Mouse (Mus musculus): Measurements from ENCODE around the gene Gm49416. TPM values are rescaled to one million over a fixed set of nuclear protein-coding genes. Genes with fewer than 3 reads are reported as not detected.

Gene Gm49416
- total RNA-seq, 1 experiment = not detected

DNA sequence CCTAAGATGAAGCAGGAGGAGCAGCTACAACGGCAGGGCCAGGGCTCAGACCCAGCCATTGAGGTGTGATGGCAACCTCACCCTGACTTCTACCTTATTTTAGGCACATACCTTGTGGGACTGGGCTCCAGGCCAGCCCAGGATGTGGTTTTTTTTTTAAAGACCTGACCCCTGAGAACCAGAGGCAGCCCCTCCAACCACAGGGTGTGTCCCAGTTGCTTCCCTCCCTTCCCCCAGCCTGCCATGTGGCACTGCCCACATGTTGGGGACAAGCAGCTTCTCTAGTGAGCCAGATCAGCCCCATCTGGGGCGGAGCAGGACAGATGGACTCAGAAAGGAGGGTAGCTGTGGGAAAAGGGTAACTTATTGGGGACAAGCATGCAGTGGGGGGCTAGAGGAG is 38.0 kb downstream of the Gm49416 start:
- H3K36me3 ChIP-seq (ENCODE audit: control insufficient read depth, insufficient read depth, low read length, poor library complexity, severe bottlenecking) = no peaks in the 10 kb centered on the region; the same call in 1 of the 2 replicates
- no peak overlapping the region for H3K4me3 ChIP-seq (ENCODE audit: insufficient read depth in 1 of 2, low read depth in 1 of 2, low read length in 2 of 2, poor library complexity in 1 of 2, severe bottlenecking in 1 of 2)
- H3K9ac ChIP-seq (ENCODE audit: insufficient read depth, low read depth, low read length, poor library complexity, severe bottlenecking) = no peak overlapping the region
- peaks cover 0 to 8% of the 10 kb centered on the region in 2 experiments; a peak in 1 of 4 replicates for H3K4me1 ChIP-seq (ENCODE audit: control insufficient read depth in 2 of 2, insufficient read depth in 2 of 2, low read length in 2 of 2, poor library complexity in 1 of 2)
- no peak for TF ChIP-seq ZNF384 (IDR thresholded peaks at IDR 0.05; ENCODE audit: low read depth, low read length)
- no peak for TF ChIP-seq ZC3H11A (IDR thresholded peaks at IDR 0.05; ENCODE audit: borderline replicate concordance, low read depth, low read length)
- no peak for TF ChIP-seq HCFC1 (IDR thresholded peaks at IDR 0.05; ENCODE audit: borderline replicate concordance, insufficient read depth, low read length)
- TF ChIP-seq CHD2 (IDR thresholded peaks at IDR 0.05; ENCODE audit: low read depth, low read length) = no peak
- TF ChIP-seq MAFK (IDR thresholded peaks at IDR 0.05; ENCODE audit: insufficient read depth, low read depth, low read length) = no peak
- no peak for DNase-seq (ENCODE audit: low read depth, low spot score)
- in situ Hi-C loops (cut with MboI; ENCODE audit: low sequenced_read_pairs in 2 of 2, unreplicated experiment in 2 of 2) = no loop called here
- no peak overlapping the region for H3K27ac ChIP-seq (ENCODE audit: insufficient read depth, low read depth, low read length, poor library complexity, severe bottlenecking)
- H3K9me3 ChIP-seq (ENCODE audit: control insufficient read depth, insufficient read depth, low read depth, low read length) = no peaks in the 10 kb centered on the region

DNA sequence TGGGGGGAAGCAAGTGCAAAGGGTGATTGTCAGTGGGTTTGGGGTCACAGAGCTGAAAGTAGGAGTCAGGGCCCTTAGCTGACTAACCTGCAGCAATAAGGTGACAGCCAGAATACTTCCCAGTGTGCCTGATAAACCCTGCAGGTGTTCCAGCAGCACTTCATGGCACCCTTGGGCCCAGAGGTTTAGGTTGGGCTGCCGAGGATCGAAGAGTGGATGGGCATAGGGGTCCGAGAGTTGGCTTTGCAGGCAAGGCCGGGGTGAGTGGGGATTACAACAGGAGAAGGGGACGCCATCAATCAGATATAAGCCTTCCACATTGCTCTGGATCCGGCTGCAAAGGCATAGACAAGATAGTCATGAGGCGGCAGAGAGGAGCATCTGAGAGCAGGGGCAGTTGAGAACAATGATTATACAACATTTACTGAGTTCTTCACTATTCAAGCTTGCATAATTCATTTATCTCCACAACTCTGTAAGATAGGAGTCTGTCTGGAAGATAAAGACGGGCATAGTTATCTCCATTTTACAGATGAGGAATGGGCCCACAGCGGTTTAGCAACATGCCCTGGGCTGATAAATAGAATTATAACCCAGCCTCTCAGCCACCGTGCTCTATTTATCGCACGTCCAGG is 39.3 kb downstream of the Gm49416 start:
- H3K4me1 ChIP-seq (ENCODE audit: control insufficient read depth in 2 of 2, insufficient read depth in 2 of 2, low read length in 2 of 2, poor library complexity in 1 of 2) = peaks cover 0 to 8% of the 10 kb centered on the region in 2 experiments; a peak in 1 of 4 replicates
- in situ Hi-C loops (cut with MboI; ENCODE audit: low sequenced_read_pairs in 2 of 2, unreplicated experiment in 2 of 2) = no loop called here
- H3K9ac ChIP-seq (ENCODE audit: insufficient read depth, low read depth, low read length, poor library complexity, severe bottlenecking) = no peak overlapping the region
- no peaks in the 10 kb centered on the region; the same call in 1 of the 2 replicates for H3K36me3 ChIP-seq (ENCODE audit: control insufficient read depth, insufficient read depth, low read length, poor library complexity, severe bottlenecking)
- no peak for DNase-seq (ENCODE audit: low read depth, low spot score)
- no peak for TF ChIP-seq ZC3H11A (IDR thresholded peaks at IDR 0.05; ENCODE audit: borderline replicate concordance, low read depth, low read length)
- no peak for TF ChIP-seq HCFC1 (IDR thresholded peaks at IDR 0.05; ENCODE audit: borderline replicate concordance, insufficient read depth, low read length)
- TF ChIP-seq CHD2 (IDR thresholded peaks at IDR 0.05; ENCODE audit: low read depth, low read length) = no peak
- no peak for TF ChIP-seq ZNF384 (IDR thresholded peaks at IDR 0.05; ENCODE audit: low read depth, low read length)
- no peak for TF ChIP-seq MAFK (IDR thresholded peaks at IDR 0.05; ENCODE audit: insufficient read depth, low read depth, low read length)
- no peak overlapping the region for H3K27ac ChIP-seq (ENCODE audit: insufficient read depth, low read depth, low read length, poor library complexity, severe bottlenecking)
- H3K4me3 ChIP-seq (ENCODE audit: insufficient read depth in 1 of 2, low read depth in 1 of 2, low read length in 2 of 2, poor library complexity in 1 of 2, severe bottlenecking in 1 of 2) = no peak overlapping the region
- no peaks in the 10 kb centered on the region for H3K9me3 ChIP-seq (ENCODE audit: control insufficient read depth, insufficient read depth, low read depth, low read length)

GRCm38 (mm10) chr19:8928689-8929223 is 40.0 kb downstream of the Gm49416 start:
- TF ChIP-seq CHD2 (IDR thresholded peaks at IDR 0.05; ENCODE audit: low read depth, low read length) (no peak), HCFC1 (IDR thresholded peaks at IDR 0.05; ENCODE audit: borderline replicate concordance, insufficient read depth, low read length) (no peak), MAFK (IDR thresholded peaks at IDR 0.05; ENCODE audit: insufficient read depth, low read depth, low read length) (no peak), ZNF384 (IDR thresholded peaks at IDR 0.05; ENCODE audit: low read depth, low read length) (no peak), ZC3H11A (IDR thresholded peaks at IDR 0.05; ENCODE audit: borderline replicate concordance, low read depth, low read length) (no peak)

DNA sequence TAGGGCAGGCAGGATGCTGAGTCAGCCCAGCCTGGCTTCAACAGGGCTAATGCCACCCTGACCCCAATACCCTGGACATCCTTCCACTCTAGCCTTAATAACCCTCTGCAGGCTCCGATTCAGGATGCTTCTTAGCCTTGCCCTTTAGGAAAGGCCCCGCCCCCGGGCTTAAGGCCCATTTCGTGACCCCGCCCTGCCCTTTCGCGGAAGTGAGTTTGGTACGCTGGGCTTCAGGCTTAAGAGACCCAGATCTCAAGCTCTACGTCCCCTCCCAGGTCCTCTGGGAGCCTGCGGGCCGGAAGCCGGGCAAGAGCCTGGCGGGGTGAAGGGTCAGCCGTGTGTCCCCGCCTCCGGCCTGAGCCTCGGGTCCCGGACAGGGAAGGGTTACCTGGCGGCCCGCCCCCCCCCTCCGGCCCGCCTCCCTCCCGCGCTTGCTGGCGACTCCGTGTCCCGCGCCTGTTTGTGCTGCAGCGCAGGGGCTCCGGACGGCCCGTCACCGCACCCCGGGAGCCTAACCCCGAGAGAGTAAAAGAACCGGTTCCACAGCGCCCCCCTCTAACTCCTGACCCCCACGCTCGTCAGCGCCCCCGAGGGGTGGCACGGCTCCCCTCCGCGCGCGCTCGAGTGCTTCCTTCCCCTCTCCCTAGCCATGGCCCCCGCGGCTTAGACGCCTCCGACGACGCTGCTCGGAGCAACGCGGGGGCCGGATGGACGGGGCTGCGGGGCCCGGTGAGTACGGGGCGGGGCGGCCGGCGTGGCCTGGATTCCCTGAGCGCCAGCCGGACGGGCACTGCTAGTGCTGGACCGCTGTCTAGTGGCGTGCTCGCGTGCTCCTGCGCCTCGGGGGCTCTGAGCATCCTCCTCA is 40.7 kb downstream of the Gm49416 start, which contains the start of the genes Rom1 and Eml3:
Gene Rom1 (minus strand): TSS at position 133 of the 865 bp plus-strand sequence.
Gene Eml3 (plus strand): TSS at position 329 of the 865 bp plus-strand sequence.
- H3K4me1 ChIP-seq (ENCODE audit: control insufficient read depth in 2 of 2, insufficient read depth in 2 of 2, low read length in 2 of 2, poor library complexity in 1 of 2) = peaks cover 0 to 8% of the 10 kb centered on the region in 2 experiments; a peak in 1 of 4 replicates
- H3K9me3 ChIP-seq (ENCODE audit: control insufficient read depth, insufficient read depth, low read depth, low read length) = no peaks in the 10 kb centered on the region
- no peaks in the 10 kb centered on the region; the same call in 1 of the 2 replicates for H3K36me3 ChIP-seq (ENCODE audit: control insufficient read depth, insufficient read depth, low read length, poor library complexity, severe bottlenecking)
- in situ Hi-C loops (cut with MboI; ENCODE audit: low sequenced_read_pairs in 2 of 2, unreplicated experiment in 2 of 2) = no loop called here
- TF ChIP-seq ZNF384 (IDR thresholded peaks at IDR 0.05; ENCODE audit: low read depth, low read length) = no peak
- peak; percentile 63; the same call in 1 of the 2 replicates for TF ChIP-seq MAFK (IDR thresholded peaks at IDR 0.05; ENCODE audit: insufficient read depth, low read depth, low read length)
- peak; percentile 85 for DNase-seq (ENCODE audit: low read depth, low spot score)
- H3K9ac ChIP-seq (ENCODE audit: insufficient read depth, low read depth, low read length, poor library complexity, severe bottlenecking) = peak within 1 kb of the TSS; percentile 80
- no peak within 1 kb of the TSS; the same call in 1 of the 2 replicates for H3K27ac ChIP-seq (ENCODE audit: insufficient read depth, low read depth, low read length, poor library complexity, severe bottlenecking)
- peak within 1 kb of the TSS; percentile 83 to 85 for H3K4me3 ChIP-seq (ENCODE audit: insufficient read depth in 1 of 2, low read depth in 1 of 2, low read length in 2 of 2, poor library complexity in 1 of 2, severe bottlenecking in 1 of 2)

More at GRCm38 (mm10) chr19:8928689-8929223, 40.0 kb downstream of the Gm49416 start:
- in situ Hi-C loops (cut with MboI; ENCODE audit: low sequenced_read_pairs in 2 of 2, unreplicated experiment in 2 of 2) = no loop called here
- Histone ChIP-seq H3K36me3 (ENCODE audit: control insufficient read depth, insufficient read depth, low read length, poor library complexity, severe bottlenecking) (no peaks in the 10 kb centered on the region; the same call in 1 of the 2 replicates), H3K4me3 (ENCODE audit: insufficient read depth in 1 of 2, low read depth in 1 of 2, low read length in 2 of 2, poor library complexity in 1 of 2, severe bottlenecking in 1 of 2) (peak overlapping the region; percentile 83 to 85), H3K27ac (ENCODE audit: insufficient read depth, low read depth, low read length, poor library complexity, severe bottlenecking) (no peak overlapping the region; the same call in 1 of the 2 replicates), H3K9ac (ENCODE audit: insufficient read depth, low read depth, low read length, poor library complexity, severe bottlenecking) (peak overlapping the region; percentile 45; the same call in 1 of the 2 replicates), H3K4me1 (ENCODE audit: control insufficient read depth in 2 of 2, insufficient read depth in 2 of 2, low read length in 2 of 2, poor library complexity in 1 of 2) (peaks cover 0 to 8% of the 10 kb centered on the region in 2 experiments; a peak in 1 of 4 replicates), H3K9me3 (ENCODE audit: control insufficient read depth, insufficient read depth, low read depth, low read length) (no peaks in the 10 kb centered on the region)
- DNase-seq (ENCODE audit: low read depth, low spot score) = no peak

All from ES-E14 (cell line).